Mouse (Mus musculus) midbrain, embryonic 13.5 days (tissue): Measurements from ENCODE around the gene Tjp2. TPM values are rescaled to one million over a fixed set of nuclear protein-coding genes. Genes with fewer than 3 reads are reported as not detected.
"Not testable (repeated sequence)": the region's sequence is repeated elsewhere in the genome, so short reads cannot be mapped to it uniquely, and the experiment has no call there.

ENCODE experiments used
- ATAC-seq: fragments of 200-750 bp; cut with Nextera tagmentation; 2 replicates; pipeline ENCODE4 v1.8.0; 2017; ENCODE audit warnings: mild to moderate bottlenecking, moderate TSS enrichment, moderate library complexity
- H3K27ac ChIP-seq: fragments of 300-500 bp; sonication (generic); 2 replicates; pipeline ENCODE4 v1.5.1; 2015; ENCODE audit warnings: inconsistent platforms, mild to moderate bottlenecking, moderate library complexity
- H3K27me3 ChIP-seq: fragments of 300-500 bp; sonication (generic); 2 replicates; pipeline ENCODE4 v1.6.1; 2015; ENCODE audit warnings: mild to moderate bottlenecking, inconsistent platforms
- H3K36me3 ChIP-seq: fragments of 300-500 bp; sonication (generic); 2 replicates; pipeline ENCODE4 v1.6.1; 2015; ENCODE audit warnings: mild to moderate bottlenecking, inconsistent platforms
- H3K4me1 ChIP-seq: fragments of 300-500 bp; sonication (generic); replicated peaks from 2 replicates; pipeline ENCODE4 v1.6.1; 2015; ENCODE audit warnings: inconsistent platforms
- H3K4me2 ChIP-seq: fragments of 300-500 bp; sonication (generic); replicated peaks from 2 replicates; pipeline ENCODE4 v1.6.1; 2015; ENCODE audit warnings: moderate library complexity, mild to moderate bottlenecking, inconsistent platforms
- H3K4me3 ChIP-seq: fragments of 300-500 bp; sonication (generic); replicated peaks from 2 replicates; pipeline ENCODE4 v1.5.1; 2015; ENCODE audit warnings: mild to moderate bottlenecking, inconsistent platforms
- H3K9ac ChIP-seq: fragments of 300-500 bp; sonication (generic); replicated peaks from 2 replicates; pipeline ENCODE4 v1.6.1; 2015; ENCODE audit warnings: mild to moderate bottlenecking, inconsistent platforms
- H3K9me3 ChIP-seq: fragments of 300-500 bp; sonication (generic); 2 replicates; pipeline ENCODE4 v1.6.1; 2016; ENCODE audit warnings: mild to moderate bottlenecking, inconsistent platforms
- WGBS: fragments of 180-500 bp; shearing (Covaris S2); methylation state at CpG from one replicate; pipeline ENCODE4 v1.1.7; 2015; 5-methylcytosine and 5-hydroxymethylcytosine counted together
- polyA plus RNA-seq: library from polyadenylated mRNA; unstranded; fragments of >200 nt; fragmentation: Nextera tagmentation; extraction: Ambion mirVana; gene quantifications from 2 replicates; pipeline ENCODE4 v1.2.1, GENCODE M21; 2015

Gene Tjp2
- polyA plus RNA-seq, 1 experiment from 2014 or later, result 13.9 TPM

DNA sequence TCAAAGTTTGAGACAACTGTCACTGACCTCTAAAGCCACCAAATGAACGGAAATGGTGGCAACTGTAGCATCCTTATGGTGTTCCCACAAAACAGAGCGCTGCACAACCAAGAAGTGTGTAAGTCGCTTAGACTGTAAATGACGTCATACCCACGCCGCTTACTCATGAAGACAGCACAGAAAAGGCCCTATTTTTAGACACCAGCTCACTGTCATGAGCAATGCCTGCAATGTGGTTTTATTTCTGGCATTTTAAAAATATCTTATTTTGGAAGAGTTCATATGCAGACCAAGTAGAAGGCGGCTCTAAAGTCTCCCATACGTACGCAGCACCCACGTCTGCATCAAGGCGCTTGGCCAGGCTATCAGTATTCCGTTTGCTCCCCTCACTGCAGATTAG, 117.1 kb downstream of the Tjp2 start:
- peaks cover 38% of the 10 kb centered on the region for H3K36me3 ChIP-seq
- H3K4me2 ChIP-seq, result no peak overlapping the region
- ATAC-seq, result no peak
- H3K27ac ChIP-seq, result no peak overlapping the region
- no peaks in the 10 kb centered on the region for H3K4me1 ChIP-seq
- WGBS, result 95% methylated on average over 12 of the region's 12 CpGs
- H3K9ac ChIP-seq, result no peak overlapping the region
- H3K4me3 ChIP-seq, result no peak overlapping the region
- H3K27me3 ChIP-seq, result no peaks in the 10 kb centered on the region
- H3K9me3 ChIP-seq, result no peaks in the 10 kb centered on the region

DNA sequence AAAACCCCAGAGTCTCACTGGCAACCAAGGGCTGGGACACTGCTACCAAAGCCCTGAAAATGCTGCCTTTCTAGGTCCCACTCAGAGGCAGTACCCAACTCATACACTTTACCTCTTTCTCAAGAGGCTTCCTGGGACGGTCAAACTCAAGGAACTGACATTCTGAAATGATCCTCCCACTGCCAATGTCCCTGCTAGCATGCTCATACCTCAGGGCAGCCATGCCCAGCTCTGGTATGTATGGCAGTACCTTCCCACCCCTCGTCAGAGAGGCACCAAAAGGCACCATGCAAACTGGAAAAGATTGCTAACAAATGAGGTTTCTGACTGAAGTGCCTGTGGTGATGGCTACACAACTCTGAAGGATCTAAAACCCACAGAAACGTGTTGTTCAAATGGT, 121.0 kb downstream of the Tjp2 start:
- Histone ChIP-seq H3K9ac (no peak overlapping the region), H3K4me1 (no peaks in the 10 kb centered on the region), H3K27ac (no peak overlapping the region), H3K4me3 (no peak overlapping the region), H3K27me3 (no peaks in the 10 kb centered on the region), H3K36me3 (peaks cover 30% of the 10 kb centered on the region), H3K4me2 (no peak overlapping the region), H3K9me3 (no peaks in the 10 kb centered on the region)
- no peak for ATAC-seq
- WGBS, result 84% methylated on average over 3 of the region's 3 CpGs

DNA sequence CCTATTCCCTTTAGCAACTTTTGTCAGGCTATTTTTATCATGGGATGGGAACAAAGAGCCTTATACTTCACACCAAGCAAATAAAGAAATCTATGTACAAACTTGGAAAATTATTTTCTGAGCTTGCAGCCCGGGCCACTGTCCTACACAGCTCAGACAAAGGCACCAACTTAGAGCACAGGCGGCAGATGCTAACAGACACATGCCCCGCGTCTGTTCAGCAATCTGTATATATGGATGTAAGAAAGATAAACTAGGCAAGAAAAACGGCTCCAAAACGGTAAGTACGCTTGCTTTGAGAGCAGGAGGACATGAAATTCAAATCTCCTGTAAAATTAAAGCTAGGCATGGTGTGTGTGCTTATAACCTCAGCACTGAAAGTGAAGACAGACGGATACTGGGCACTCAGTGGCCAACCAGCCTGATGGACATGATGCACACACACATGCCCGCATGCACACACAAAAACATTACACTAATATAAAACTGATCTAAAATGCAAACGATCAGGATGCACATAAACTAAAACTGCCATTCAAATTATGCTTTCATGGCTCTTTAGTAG, 122.2 kb downstream of the Tjp2 start:
- H3K4me3 ChIP-seq, result no peak overlapping the region
- no peak overlapping the region for H3K9ac ChIP-seq
- H3K36me3 ChIP-seq, result peaks cover 30% of the 10 kb centered on the region
- no peak overlapping the region for H3K27ac ChIP-seq
- no peak overlapping the region for H3K4me2 ChIP-seq
- no peaks in the 10 kb centered on the region for H3K27me3 ChIP-seq
- ATAC-seq, result no peak
- H3K4me1 ChIP-seq, result no peaks in the 10 kb centered on the region
- WGBS, result 96% methylated on average over 10 of the region's 10 CpGs
- H3K9me3 ChIP-seq, result no peaks in the 10 kb centered on the region

DNA sequence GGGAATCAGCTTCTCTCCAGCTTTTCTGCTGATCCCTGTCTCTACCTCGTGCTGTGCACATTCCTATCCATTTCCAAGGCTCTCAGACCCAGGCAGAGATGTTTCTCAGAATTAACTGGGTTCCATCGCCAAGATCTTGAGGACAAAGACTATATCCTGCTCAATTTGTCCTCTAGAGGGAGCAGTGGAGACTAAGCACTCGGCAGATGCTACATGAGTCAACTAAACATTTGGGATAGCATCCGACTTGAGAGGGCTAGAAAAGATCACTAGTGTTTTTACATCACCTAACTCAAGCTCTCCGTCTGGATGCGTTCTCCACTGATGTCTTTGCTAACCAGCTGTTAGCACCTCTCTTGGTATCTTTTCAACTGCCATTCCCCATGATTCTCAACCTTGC, 123.6 kb downstream of the Tjp2 start:
- no peaks in the 10 kb centered on the region for H3K4me1 ChIP-seq
- H3K27ac ChIP-seq, result no peak overlapping the region
- H3K4me3 ChIP-seq, result no peak overlapping the region
- no peaks in the 10 kb centered on the region for H3K9me3 ChIP-seq
- H3K4me2 ChIP-seq, result no peak overlapping the region
- ATAC-seq, result no peak
- no peak overlapping the region for H3K9ac ChIP-seq
- 79% methylated on average over 6 of the region's 6 CpGs for WGBS
- peaks cover 44% of the 10 kb centered on the region for H3K36me3 ChIP-seq
- no peaks in the 10 kb centered on the region for H3K27me3 ChIP-seq

DNA sequence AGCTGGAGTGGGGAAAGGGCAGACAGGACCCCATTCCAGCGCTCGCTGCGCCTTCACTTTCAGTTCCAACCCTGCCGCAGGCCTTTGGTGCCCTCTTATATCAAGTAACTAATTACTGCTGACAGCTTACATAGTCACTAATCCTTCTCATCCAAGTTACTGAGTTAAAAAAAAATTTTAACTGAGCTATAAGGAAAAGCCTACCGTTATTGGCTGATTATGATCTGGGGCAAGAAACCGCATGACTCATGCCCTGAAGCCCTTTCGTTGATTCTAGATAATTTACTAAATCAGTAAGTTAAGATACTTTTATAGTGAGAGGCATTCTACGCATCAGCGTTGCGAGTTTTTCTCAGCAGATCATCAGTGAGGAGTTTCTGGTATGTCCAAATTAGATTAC, 126.1 kb downstream of the Tjp2 start:
- Histone ChIP-seq H3K36me3 (peaks cover 65% of the 10 kb centered on the region), H3K4me1 (no peaks in the 10 kb centered on the region), H3K9ac (no peak overlapping the region), H3K27ac (no peak overlapping the region), H3K9me3 (no peaks in the 10 kb centered on the region), H3K4me2 (no peak overlapping the region), H3K27me3 (no peaks in the 10 kb centered on the region), H3K4me3 (no peak overlapping the region)
- ATAC-seq, result no peak
- 92% methylated on average over 10 of the region's 10 CpGs for WGBS

DNA sequence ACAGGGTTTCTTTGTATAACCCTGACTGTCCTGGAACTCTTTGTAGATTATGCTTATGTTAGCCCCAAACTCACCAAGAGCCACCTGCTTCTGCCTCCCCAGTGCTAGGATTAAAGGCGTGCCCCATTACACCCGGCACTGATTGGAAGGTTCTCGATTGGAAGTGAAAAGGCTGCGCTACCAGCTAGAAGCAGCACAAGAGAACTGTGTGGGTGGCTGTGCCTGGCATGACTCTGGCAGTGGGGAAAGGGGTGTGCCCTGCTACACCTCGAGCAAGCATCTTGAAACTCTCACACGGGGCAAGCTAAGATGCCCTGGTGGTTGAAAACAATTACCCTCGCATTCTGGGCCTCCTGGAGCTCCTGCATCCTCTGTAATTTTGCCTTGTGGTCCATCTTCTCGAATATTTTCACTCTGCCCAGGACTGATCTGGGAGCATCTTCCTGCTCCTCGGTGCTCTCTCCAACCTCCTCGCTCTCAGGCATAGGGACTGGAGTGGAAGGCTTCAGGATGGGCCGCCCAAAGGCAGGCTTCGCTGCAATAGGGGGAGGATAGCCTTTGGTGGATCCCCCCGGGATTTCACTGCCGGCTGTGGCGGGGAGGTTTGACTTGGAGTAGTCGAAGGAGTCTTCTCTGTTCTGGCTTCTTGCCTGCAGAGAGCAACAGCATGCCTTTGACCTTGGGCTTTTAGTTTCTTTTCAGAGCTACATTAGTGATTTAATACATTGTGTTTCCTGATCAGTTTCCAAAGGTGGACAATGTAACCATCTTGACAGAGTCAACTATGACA, 127.0 kb downstream of the Tjp2 start:
- no peak overlapping the region for H3K4me2 ChIP-seq
- H3K4me3 ChIP-seq, result no peak overlapping the region
- H3K36me3 ChIP-seq, result peaks cover 67% of the 10 kb centered on the region
- no peaks in the 10 kb centered on the region for H3K27me3 ChIP-seq
- no peak overlapping the region for H3K9ac ChIP-seq
- no peaks in the 10 kb centered on the region for H3K9me3 ChIP-seq
- 91% methylated on average over 16 of the region's 16 CpGs for WGBS
- H3K27ac ChIP-seq, result no peak overlapping the region
- no peaks in the 10 kb centered on the region for H3K4me1 ChIP-seq
- ATAC-seq, result no peak

DNA sequence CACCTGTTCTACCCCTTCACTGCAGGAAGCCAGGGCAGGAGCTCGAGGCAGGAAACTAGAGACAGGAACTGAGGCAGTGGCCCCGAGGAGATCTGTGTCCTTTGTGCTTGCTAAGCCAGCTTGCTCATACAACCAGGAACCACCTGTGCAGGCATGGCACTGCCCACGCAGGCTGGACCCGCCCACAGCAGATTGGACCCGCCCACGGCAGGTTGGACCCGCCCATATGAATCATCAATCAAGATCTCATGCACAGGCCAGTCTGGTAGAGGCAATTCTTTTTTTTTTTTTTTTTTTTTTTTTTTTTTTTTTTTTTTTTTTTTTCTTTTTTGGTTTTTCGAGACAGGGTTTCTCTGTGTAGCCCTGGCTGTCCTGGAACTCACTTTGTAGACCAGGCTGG, 132.8 kb downstream of the Tjp2 start:
- not testable (repeated sequence) for H3K9me3 ChIP-seq, H3K27ac ChIP-seq, H3K4me2 ChIP-seq, H3K4me1 ChIP-seq, H3K27me3 ChIP-seq, H3K9ac ChIP-seq, H3K4me3 ChIP-seq, ATAC-seq
- WGBS, result 78% methylated on average over 8 of the region's 8 CpGs
- H3K36me3 ChIP-seq, result peaks cover 32% of the 10 kb centered on the region

DNA sequence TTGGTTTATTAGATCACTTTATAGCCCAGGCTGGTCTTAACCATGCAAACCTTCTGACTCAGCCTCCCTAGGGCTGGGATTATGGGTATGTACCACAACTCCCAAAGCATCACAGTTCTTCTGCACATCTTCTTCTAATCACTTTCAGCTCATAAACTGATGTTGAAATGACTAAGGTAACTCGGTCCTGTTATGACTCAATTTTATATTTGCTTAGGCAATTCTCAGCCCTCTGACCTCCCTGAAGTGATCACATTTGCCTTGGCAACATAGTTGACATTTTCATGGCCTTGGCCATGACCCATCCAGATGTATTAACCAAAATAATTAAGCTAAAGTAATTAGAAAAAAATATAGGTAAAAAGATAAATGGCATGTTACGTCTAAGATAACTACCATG, 134.5 kb downstream of the Tjp2 start:
- Histone ChIP-seq H3K9ac (no peak overlapping the region), H3K27ac (no peak overlapping the region), H3K4me3 (no peak overlapping the region), H3K9me3 (peaks cover 3% of the 10 kb centered on the region; the same call in 1 of the 2 replicates), H3K4me2 (no peak overlapping the region), H3K27me3 (no peaks in the 10 kb centered on the region), H3K36me3 (peaks cover 17% of the 10 kb centered on the region), H3K4me1 (no peaks in the 10 kb centered on the region)
- ATAC-seq, result no peak
- WGBS, result 93% methylated on average over 2 of the region's 2 CpGs

DNA sequence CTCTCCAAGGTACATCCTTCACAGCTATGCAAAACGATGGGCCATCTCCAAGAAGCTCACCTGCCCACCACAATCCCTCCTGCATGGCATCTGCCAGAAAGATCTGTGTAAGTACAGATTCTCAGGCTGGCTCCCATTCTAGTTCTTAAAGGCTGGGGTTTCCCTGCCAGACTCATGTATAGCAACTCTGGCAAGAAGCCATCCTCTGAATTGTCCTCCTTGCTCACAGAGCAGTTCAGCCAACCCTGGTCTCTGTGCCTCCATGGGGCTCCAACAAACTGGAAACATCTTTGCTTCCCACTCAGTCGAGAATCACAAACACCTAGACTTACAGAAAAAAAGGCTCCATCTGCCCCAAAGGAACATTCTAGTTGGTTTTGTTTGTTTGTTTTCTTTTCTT, 139.5 kb downstream of the Tjp2 start:
- Histone ChIP-seq H3K4me2 (no peak overlapping the region), H3K27ac (no peak overlapping the region), H3K4me3 (no peak overlapping the region), H3K9ac (no peak overlapping the region), H3K9me3 (peaks cover 3% of the 10 kb centered on the region; the same call in 1 of the 2 replicates), H3K4me1 (no peaks in the 10 kb centered on the region), H3K27me3 (no peaks in the 10 kb centered on the region), H3K36me3 (no peaks in the 10 kb centered on the region)
- no peak for ATAC-seq
- WGBS, result 83% methylated on average over 2 of the region's 2 CpGs

DNA sequence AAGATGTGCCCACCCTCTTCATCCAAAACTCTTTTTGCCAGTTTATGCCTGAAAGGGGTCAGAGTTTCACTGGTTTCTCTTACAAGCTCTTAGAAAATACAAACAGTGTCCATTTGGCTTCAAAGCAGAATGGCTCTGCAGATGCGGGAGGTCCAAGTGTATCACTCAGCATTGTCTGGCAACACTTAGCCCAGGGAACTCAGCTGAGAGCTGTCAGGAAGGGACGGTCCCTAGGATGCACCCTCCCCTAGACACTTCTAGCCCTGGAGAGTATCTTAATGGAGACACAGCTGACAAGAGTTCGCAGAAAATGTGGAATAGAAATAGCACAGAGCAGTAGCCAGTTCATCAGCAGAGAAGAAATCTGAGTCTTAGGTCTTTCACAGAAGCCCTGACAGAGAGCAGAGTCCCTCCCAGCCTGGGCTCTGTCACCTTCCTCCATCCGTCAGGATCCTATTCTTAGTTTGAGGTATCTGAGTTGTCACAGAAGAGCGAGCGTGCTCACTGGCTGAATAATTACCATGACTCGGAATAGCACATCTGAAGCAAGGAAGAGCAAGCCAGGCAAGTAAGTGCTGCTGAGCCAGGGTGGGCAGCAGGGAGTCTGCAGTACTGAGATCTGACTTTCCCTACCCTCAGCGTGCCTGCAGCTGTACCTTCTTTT, 144.3 kb downstream of the Tjp2 start:
- Histone ChIP-seq H3K27ac (no peak overlapping the region), H3K4me2 (no peak overlapping the region), H3K27me3 (no peaks in the 10 kb centered on the region), H3K4me1 (no peaks in the 10 kb centered on the region), H3K9me3 (no peaks in the 10 kb centered on the region), H3K36me3 (no peaks in the 10 kb centered on the region), H3K4me3 (no peak overlapping the region), H3K9ac (no peak overlapping the region)
- no peak for ATAC-seq
- 41% methylated on average over 8 of the region's 8 CpGs for WGBS

DNA sequence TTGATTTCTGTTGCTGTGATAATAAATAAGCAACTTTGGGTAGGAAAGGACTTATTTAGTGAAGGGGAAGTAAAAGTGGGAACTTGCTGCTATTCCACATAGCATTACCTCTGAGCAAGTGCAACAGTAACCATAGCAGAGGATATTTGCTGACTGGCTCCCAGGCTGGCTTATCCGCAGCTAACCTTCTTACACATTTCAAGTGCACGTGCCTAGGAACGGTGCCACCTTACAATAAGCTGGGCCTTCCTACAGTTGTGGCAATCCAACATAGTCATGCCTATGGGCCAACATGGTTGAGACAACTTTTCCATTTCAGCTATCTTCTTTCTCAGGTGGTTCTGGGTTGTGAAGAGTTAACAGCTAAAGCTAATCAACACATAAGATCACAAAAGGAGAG, 147.2 kb downstream of the Tjp2 start:
- no peak overlapping the region for H3K4me2 ChIP-seq
- no peaks in the 10 kb centered on the region for H3K4me1 ChIP-seq
- WGBS, result 93% methylated on average over 3 of the region's 3 CpGs
- no peaks in the 10 kb centered on the region for H3K27me3 ChIP-seq
- no peak overlapping the region for H3K27ac ChIP-seq
- H3K9ac ChIP-seq, result no peak overlapping the region
- peaks cover 5% of the 10 kb centered on the region; the same call in 1 of the 2 replicates for H3K9me3 ChIP-seq
- no peak for ATAC-seq
- no peak overlapping the region for H3K4me3 ChIP-seq
- H3K36me3 ChIP-seq, result no peaks in the 10 kb centered on the region

DNA sequence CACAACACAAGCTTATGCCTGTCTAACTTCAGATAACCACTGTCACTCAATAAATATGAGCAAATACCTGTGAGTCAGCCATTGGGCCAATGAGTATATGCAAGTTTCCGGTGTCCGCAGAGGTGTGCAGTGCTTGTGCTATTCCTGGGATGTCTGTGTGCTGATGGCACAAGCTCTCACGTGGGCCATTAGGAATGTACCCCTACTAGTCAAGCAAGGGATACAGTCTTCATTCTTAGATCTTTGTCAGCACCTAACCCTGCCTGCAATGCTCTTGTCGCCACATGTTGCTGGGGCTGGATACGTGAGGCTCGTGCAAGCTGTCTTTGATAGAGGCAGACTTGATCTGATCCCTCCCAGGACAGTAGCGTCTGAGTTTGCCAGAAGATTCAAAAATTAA, 148.3 kb downstream of the Tjp2 start:
- no peak overlapping the region for H3K4me2 ChIP-seq
- H3K4me3 ChIP-seq, result no peak overlapping the region
- peaks cover 5% of the 10 kb centered on the region; the same call in 1 of the 2 replicates for H3K9me3 ChIP-seq
- H3K27ac ChIP-seq, result no peak overlapping the region
- H3K27me3 ChIP-seq, result no peaks in the 10 kb centered on the region
- no peak overlapping the region for H3K9ac ChIP-seq
- WGBS, result 95% methylated on average over 7 of the region's 7 CpGs
- ATAC-seq, result no peak
- no peaks in the 10 kb centered on the region for H3K4me1 ChIP-seq
- H3K36me3 ChIP-seq, result no peaks in the 10 kb centered on the region
